10 mouse cellular contexts compared by ENCODE assay signal in genomic region chr2:17942528-17943387, GRCm38 (mm10). TPM values are rescaled to one million over a fixed set of nuclear protein-coding genes. Genes with fewer than 3 reads are reported as not detected.
A peak's percentile ranks its signal among the peaks of the same experiment; 100 is the strongest.
DNase-seq lines count a peak whose midpoint lies in the region; ATAC-seq and TF ChIP-seq lines count a peak whose summit lies in the region.
"Had no signal": no experiment of that assay in that cellular context is flagged by ENCODE, and none has a peak within 500 bp of the region (broad histone marks: within the 10 kb centered on the region; RNA-seq: fewer than 3 reads in every experiment).

No protein-coding gene starts in this region.

- TF ChIP-seq CTCF in liver, postnatal 0 days (IDR thresholded peaks at IDR 0.05; ENCODE audit: low read depth), result peak; percentile 65

- H3K27me3 ChIP-seq in liver, postnatal 0 days (ENCODE audit: insufficient read depth, low read length), result no peaks in the 10 kb centered on the region
- H3K27me3 ChIP-seq in liver, embryonic 11.5 days (replicated peaks; ENCODE audit: control insufficient read depth, insufficient read depth, low read length), result no peaks in the 10 kb centered on the region

- H3K4me2 ChIP-seq in liver, postnatal 0 days (ENCODE audit: low read depth, low read length), result no peak overlapping the region
- no peak overlapping the region for H3K4me2 ChIP-seq in liver, embryonic 11.5 days

- H3K36me3 ChIP-seq in liver, postnatal 0 days (replicated peaks; ENCODE audit: insufficient read depth, low read length), result no peaks in the 10 kb centered on the region
- H3K36me3 ChIP-seq in liver, embryonic 11.5 days (ENCODE audit: control insufficient read depth, insufficient read depth, low read length), result no peaks in the 10 kb centered on the region
- H3K36me3 ChIP-seq: heart, embryonic 10.5 days had no signal

- DNase-seq in embryo, embryonic 10 days (ENCODE audit: low spot score), result peak; percentile 63
- no peak for DNase-seq in embryo, embryonic 9.5 days (ENCODE audit: extremely low spot score)
- no peak for DNase-seq in liver, postnatal 0 days
- DNase-seq in liver, embryonic 11.5 days (ENCODE audit: low spot score), result no peak
- peak; percentile 62 for DNase-seq in NIH3T3 (ENCODE audit: low read depth)
- DNase-seq in natural killer cell, adult 2 months (ENCODE audit: low spot score in 2 of 2), result peak; percentile 4 to 11
- DNase-seq in urinary bladder, postnatal 10 days (ENCODE audit: low spot score), result no peak
- no peak for DNase-seq in left cerebral cortex, adult 11 months (ENCODE audit: low spot score)

- no peaks in the 10 kb centered on the region for H3K9me3 ChIP-seq in liver, postnatal 0 days (ENCODE audit: low read length)
- H3K9me3 ChIP-seq in liver, embryonic 11.5 days (ENCODE audit: control insufficient read depth, low read length), result no peaks in the 10 kb centered on the region
- H3K9me3 ChIP-seq: heart, embryonic 10.5 days had no signal

- H3K27ac ChIP-seq in liver, postnatal 0 days (ENCODE audit: low read depth), result no peak overlapping the region
- no peak overlapping the region for H3K27ac ChIP-seq in liver, embryonic 11.5 days (ENCODE audit: low read depth, low read length)
- H3K27ac ChIP-seq: heart, embryonic 10.5 days had no signal

- no peak for TF ChIP-seq EP300 in liver, postnatal 0 days (IDR thresholded peaks at IDR 0.05; ENCODE audit: low read depth)

- no peak overlapping the region for H3K9ac ChIP-seq in liver, postnatal 0 days (replicated peaks)
- no peak overlapping the region for H3K9ac ChIP-seq in liver, embryonic 11.5 days (ENCODE audit: low read depth, low read length)

- H3K4me1 ChIP-seq in liver, postnatal 0 days (ENCODE audit: insufficient read depth), result no peaks in the 10 kb centered on the region
- no peaks in the 10 kb centered on the region for H3K4me1 ChIP-seq in liver, embryonic 11.5 days (replicated peaks; ENCODE audit: control insufficient read depth, insufficient read depth, low read length)

- H3K4me3 ChIP-seq in liver, postnatal 0 days (ENCODE audit: low read depth, low read length), result no peak overlapping the region
- H3K4me3 ChIP-seq in liver, embryonic 11.5 days (ENCODE audit: low read depth, low read length), result no peak overlapping the region
- H3K4me3 ChIP-seq: heart, embryonic 10.5 days had no signal

- no peak for ATAC-seq in liver, postnatal 0 days
- ATAC-seq in liver, embryonic 11.5 days (replicated peaks; ENCODE audit: low FRiP score), result no peak

- 61% methylated on average over 8 of the region's 8 CpGs for WGBS in liver, postnatal 0 days (ENCODE audit: insufficient replicate concordance)
- WGBS in liver, embryonic 11.5 days, result 61% methylated on average over 8 of the region's 8 CpGs

RNA-seq across cellular contexts. Expression of gene H2al2a, which starts 54.0 kb away (rescaled TPM):
- not detected in 2 replicates for polyA plus RNA-seq in liver, postnatal 0 days (2015; fragmentation: Nextera tagmentation; extraction: Ambion mirVana)
- polyA plus RNA-seq in liver, embryonic 11.5 days (2014; fragmentation: Nextera tagmentation; extraction: Ambion mirVana), result not detected in 2 replicates
- polyA plus RNA-seq: embryonic facial prominence, embryonic 14.5 days; heart, embryonic 10.5 days had no signal

Comparison
In these comparisons a context has a peak if more than half of its experiments do, and no peak if none do; other contexts are left out.
1. DNase-seq: peak in embryo, embryonic 10 days (single experiment), NIH3T3 (single experiment) and natural killer cell, adult 2 months (2 of 2); none in embryo, embryonic 9.5 days (single experiment), liver, postnatal 0 days (single experiment), liver, embryonic 11.5 days (single experiment), urinary bladder, postnatal 10 days (single experiment) and left cerebral cortex, adult 11 months (single experiment).